Mouse (Mus musculus) bone marrow, adult 2 months (tissue): ENCODE results near the gene Pstpip1. TPM values are rescaled to one million over a fixed set of nuclear protein-coding genes. Genes with fewer than 3 reads are reported as not detected.

ENCODE experiments used
- H3K27ac ChIP-seq: fragments of 200-500 bp; 2 replicates; pipeline ENCODE4 v1.5.1; 2012; ENCODE audit warnings: low read depth, mild to moderate bottlenecking, control low read depth, inconsistent platforms, low read length; ENCODE audit not compliant: control insufficient read depth, poor library complexity, insufficient read depth
- H3K4me1 ChIP-seq: fragments of 200-500 bp; 2 replicates; pipeline ENCODE4 v1.6.1; 2011; ENCODE audit warnings: low read length; ENCODE audit not compliant: control insufficient read depth, insufficient read depth
- H3K4me3 ChIP-seq: fragments of 200-500 bp; replicated peaks from 2 replicates; pipeline ENCODE3; 2011; ENCODE audit warnings: mild to moderate bottlenecking, low read depth, low read length, control low read depth; ENCODE audit not compliant: control insufficient read depth
- CTCF ChIP-seq: fragments of 200-500 bp; IDR thresholded peaks from 2 replicates; pipeline ENCODE4 v1.5.1; 2011; ENCODE audit warnings: low read length, control low read depth; ENCODE audit not compliant: control insufficient read depth, insufficient read depth
- POLR2A ChIP-seq: fragments of 200-500 bp; IDR thresholded peaks from 2 replicates; pipeline ENCODE4 v1.6.1; 2011; ENCODE audit warnings: low read depth, mild to moderate bottlenecking, control low read depth, low read length, borderline replicate concordance; ENCODE audit not compliant: control insufficient read depth
- WGBS: fragments of 180-500 bp; shearing (Covaris S2); methylation state at CpG from one replicate; pipeline ENCODE4 v1.1.7; 2018; 5-methylcytosine and 5-hydroxymethylcytosine counted together
- polyA plus RNA-seq: library from polyadenylated mRNA; stranded (reverse); fragments of >200 nt; gene quantifications from 2 replicates; pipeline ENCODE4 v1.2.4, GENCODE M21; 2011; ENCODE audit warnings: low replicate concordance; ENCODE audit not compliant: missing spikeins, insufficient read depth, insufficient read length

Pstpip1 gene
- polyA plus RNA-seq, 1 experiment = 115 TPM

- TF ChIP-seq CTCF (no peak), POLR2A (no peak)
- Histone ChIP-seq H3K4me1 (peaks cover 29% of the 10 kb centered on the region), H3K4me3 (no peak overlapping the region), H3K27ac (peak overlapping the region; percentile 81)
- 14% methylated on average over 5 of the region's 5 CpGs for WGBS
Measured at GRCm38 (mm10) chr9:56108174-56108573, 18.4 kb downstream of the Pstpip1 start.

- no peak for TF ChIP-seq POLR2A
- WGBS = 79% methylated on average over 5 of the region's 5 CpGs
- no peak overlapping the region for H3K27ac ChIP-seq
- no peaks in the 10 kb centered on the region; the same call in 1 of the 2 replicates for H3K4me1 ChIP-seq
- H3K4me3 ChIP-seq = no peak overlapping the region
Measured at GRCm38 (mm10) chr9:56118091-56118490, 28.3 kb downstream of the Pstpip1 start.

DNA sequence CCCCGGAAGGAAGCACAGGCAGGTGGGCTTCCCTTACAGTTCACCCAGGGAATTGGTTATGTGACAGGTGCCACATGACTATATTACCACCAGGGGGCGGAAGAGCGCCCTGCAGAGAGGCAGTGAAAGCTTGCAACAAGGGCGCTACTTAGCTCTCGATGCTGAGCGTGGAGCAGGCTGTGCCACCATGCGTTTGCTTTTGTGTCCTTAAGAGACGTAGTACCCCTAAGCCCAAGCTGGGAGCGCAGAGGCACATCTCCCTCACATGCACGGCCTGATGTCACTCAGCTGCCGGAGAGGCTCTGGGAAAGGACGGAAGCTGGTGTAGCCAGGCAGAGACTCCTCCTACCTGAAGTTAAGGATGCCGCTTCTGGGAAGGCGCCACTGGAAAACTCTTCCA is 28.8 kb downstream of the Pstpip1 start:
- no peaks in the 10 kb centered on the region; the same call in 1 of the 2 replicates for H3K4me1 ChIP-seq
- no peak for TF ChIP-seq POLR2A
- peak; percentile 94 for TF ChIP-seq CTCF
- H3K4me3 ChIP-seq = no peak overlapping the region
- WGBS = 36% methylated on average over 14 of the region's 14 CpGs
- no peak overlapping the region for H3K27ac ChIP-seq

DNA sequence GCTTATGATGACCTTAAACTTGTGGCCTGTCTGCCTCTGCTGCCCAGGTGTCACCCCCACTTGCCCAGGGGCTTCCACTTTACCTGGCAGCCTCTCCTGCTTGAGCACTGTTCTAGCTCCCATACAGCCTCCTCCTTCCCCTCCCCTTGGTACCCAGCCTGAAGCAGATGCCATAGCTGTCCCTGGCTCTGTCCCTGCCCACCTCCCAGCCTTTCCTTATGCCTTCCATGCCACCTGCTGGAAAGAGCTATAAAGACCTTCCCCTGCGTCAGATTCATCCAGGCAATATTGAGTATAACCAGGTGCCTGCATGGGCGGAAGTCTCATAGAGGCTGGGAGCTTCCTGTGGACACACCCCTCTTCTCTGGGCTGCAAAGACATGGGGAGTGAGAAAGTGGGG is 29.9 kb downstream of the Pstpip1 start:
- 85% methylated on average over 2 of the region's 2 CpGs for WGBS
- no peak overlapping the region for H3K4me3 ChIP-seq
- TF ChIP-seq POLR2A = no peak
- TF ChIP-seq CTCF = no peak
- no peak overlapping the region for H3K27ac ChIP-seq
- H3K4me1 ChIP-seq = no peaks in the 10 kb centered on the region

DNA sequence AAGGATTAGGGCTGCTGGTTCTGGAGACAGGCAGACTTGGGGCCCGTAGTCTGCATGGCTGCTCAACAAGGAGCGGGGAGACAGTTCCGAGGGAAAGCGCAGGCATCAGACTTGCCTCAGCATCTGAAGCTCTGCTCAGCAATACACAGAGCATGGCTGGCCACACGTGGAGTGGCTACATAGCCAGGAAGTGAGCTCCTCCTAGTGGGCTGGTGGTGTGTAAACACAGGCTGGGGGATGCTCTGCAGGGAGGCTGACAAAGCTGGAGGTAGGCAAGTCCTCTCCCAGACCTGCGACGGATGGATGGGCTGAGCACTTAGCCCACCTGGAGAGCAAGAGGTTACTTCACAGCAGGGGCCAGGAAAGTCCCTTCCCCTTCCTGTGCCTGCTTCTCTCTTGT is 31.3 kb downstream of the Pstpip1 start:
- 72% methylated on average over 7 of the region's 7 CpGs for WGBS
- TF ChIP-seq CTCF (peak; percentile 63), POLR2A (no peak)
- no peak overlapping the region for H3K27ac ChIP-seq
- H3K4me1 ChIP-seq = no peaks in the 10 kb centered on the region
- H3K4me3 ChIP-seq = no peak overlapping the region

- WGBS = 73% methylated on average over 8 of the region's 8 CpGs
- Histone ChIP-seq H3K4me1 (no peaks in the 10 kb centered on the region), H3K4me3 (no peak overlapping the region), H3K27ac (no peak overlapping the region)
- TF ChIP-seq CTCF = no peak
- no peak for TF ChIP-seq POLR2A
Measured at GRCm38 (mm10) chr9:56122973-56123372, 33.2 kb downstream of the Pstpip1 start.

GRCm38 (mm10) chr9:56123613-56124012 is 33.9 kb downstream of the Pstpip1 start:
- H3K4me3 ChIP-seq = no peak overlapping the region
- H3K4me1 ChIP-seq = no peaks in the 10 kb centered on the region
- H3K27ac ChIP-seq = no peak overlapping the region
- WGBS = 83% methylated on average over 7 of the region's 7 CpGs
- no peak for TF ChIP-seq POLR2A
- no peak for TF ChIP-seq CTCF

DNA sequence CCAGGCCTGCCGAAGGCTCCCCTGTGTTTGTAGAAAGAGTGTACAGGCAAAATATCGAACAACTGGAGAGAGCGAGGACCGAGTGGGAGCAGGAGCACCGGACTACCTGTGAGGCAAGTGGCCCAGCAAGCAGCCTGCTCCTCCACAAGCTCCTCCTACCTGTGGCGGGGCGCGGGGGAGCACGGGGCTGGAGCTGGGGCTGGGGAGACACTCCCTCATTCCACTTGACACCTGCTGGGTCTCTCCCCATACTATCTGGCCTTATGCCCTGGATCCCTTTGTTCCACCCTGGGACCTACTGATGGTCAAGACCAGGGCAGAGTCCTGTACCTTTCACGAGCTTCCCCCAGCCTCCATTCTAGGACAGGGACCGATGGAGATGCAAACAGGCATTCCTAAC is 34.8 kb downstream of the Pstpip1 start:
- TF ChIP-seq POLR2A = no peak
- TF ChIP-seq CTCF = no peak
- Histone ChIP-seq H3K4me3 (no peak overlapping the region), H3K4me1 (no peaks in the 10 kb centered on the region), H3K27ac (no peak overlapping the region)
- WGBS = 83% methylated on average over 11 of the region's 11 CpGs

- Histone ChIP-seq H3K4me1 (no peaks in the 10 kb centered on the region), H3K27ac (no peak overlapping the region), H3K4me3 (no peak overlapping the region)
- 92% methylated on average over 16 of the region's 16 CpGs for WGBS
- TF ChIP-seq CTCF (no peak), POLR2A (no peak)
Measured at GRCm38 (mm10) chr9:56126453-56127173, 36.9 kb downstream of the Pstpip1 start.
